Mouse (Mus musculus): ENCODE data around the gene Tmem164. TPM values are rescaled to one million over a fixed set of nuclear protein-coding genes. Genes with fewer than 3 reads are reported as not detected.

Gene Tmem164
- polyA plus RNA-seq, 1 experiment: 27.7 TPM

DNA sequence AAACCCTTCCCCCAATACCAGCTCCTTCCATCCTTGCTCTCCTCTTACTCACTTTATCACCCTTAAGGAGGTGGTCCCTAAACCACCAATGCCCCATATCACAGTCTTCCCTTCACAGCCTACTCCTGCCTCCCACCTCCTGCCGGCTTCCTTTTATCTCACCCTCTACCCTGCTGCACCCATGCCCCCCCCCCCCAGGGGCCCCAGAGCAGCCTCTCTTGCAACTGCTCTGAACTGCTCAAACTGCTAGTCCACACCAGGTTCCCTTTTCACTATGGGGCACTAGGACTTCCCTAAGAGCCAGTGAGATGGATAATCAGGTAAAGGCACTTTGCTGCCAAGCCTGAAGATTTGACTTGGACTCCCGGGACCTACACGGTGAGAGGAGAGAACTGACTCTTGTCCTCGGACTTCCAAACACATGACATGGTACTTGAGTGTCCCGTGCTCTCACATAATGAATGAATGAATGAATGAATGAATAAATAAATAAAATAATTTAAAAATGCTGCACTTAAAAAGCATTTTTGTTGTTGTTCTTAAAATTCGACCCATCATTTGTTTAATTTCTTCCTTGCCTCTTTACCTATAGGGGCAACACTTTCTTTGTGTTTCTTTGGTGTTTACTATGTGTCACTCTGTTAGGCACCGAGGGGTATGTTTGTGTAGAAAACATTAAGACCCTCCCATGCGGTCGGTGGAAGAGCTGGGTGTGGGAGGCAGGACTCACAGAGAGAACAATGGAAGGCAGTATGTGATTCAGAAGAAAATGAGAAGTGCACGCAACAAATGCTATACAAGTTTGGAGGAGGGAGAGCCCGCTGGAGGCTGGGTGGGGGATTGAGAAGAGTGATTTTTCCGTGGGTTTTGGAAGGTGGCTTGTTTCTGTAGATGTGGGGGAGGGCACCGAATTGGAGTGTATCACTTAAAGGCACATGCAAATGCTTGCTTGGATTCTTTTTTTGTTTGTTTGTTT lies 2.4 kb upstream of the Tmem164 start:
- DNase-seq (ENCODE audit: low read depth): no peak
- TF ChIP-seq POLR2A (IDR thresholded peaks at IDR 0.05; ENCODE audit: borderline replicate concordance, extremely low read depth, insufficient read depth, insufficient read length, poor library complexity, severe bottlenecking): no peak
- no peak for TF ChIP-seq CTCF (IDR thresholded peaks at IDR 0.05; ENCODE audit: borderline replicate concordance, extremely low read depth, insufficient read depth, insufficient read length)

DNA sequence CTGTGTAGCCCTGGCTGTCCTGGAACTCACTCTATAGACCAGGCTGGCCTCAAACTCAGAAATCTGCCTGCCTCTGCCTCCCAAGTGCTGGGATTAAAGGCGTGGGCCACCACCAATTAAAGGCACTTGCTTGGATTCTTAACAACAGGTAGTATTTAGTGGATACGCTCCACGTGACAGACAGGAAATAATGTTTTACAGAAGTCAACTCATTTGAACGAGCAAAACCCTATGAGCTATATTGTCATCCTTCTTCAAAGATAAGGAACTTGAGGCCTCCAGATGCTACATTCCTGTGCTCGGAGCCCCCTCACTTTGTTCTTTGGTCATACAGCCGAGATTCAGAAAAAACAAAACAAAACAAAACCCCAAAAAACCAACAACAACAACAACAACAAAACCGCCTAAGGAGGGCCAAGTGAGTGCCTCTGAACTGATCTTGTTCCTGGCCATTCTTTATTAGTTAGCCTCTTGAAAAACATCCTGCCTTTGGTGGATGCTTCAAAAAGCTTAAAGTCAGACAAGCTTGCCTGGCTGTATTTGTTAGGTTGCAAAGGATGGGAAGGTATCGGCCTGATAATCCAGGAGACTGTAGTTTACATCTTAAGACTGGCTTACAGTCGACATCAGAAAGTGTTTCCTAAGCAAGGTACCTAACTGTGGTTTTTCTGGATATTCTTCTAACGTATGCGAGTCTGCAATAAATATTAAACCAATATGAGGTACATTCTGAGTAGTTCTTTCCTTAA lies 1.5 kb upstream of the Tmem164 start:
- DNase-seq (ENCODE audit: low read depth): no peak
- TF ChIP-seq CTCF (IDR thresholded peaks at IDR 0.05; ENCODE audit: borderline replicate concordance, extremely low read depth, insufficient read depth, insufficient read length) (no peak), POLR2A (IDR thresholded peaks at IDR 0.05; ENCODE audit: borderline replicate concordance, extremely low read depth, insufficient read depth, insufficient read length, poor library complexity, severe bottlenecking) (no peak)

DNA sequence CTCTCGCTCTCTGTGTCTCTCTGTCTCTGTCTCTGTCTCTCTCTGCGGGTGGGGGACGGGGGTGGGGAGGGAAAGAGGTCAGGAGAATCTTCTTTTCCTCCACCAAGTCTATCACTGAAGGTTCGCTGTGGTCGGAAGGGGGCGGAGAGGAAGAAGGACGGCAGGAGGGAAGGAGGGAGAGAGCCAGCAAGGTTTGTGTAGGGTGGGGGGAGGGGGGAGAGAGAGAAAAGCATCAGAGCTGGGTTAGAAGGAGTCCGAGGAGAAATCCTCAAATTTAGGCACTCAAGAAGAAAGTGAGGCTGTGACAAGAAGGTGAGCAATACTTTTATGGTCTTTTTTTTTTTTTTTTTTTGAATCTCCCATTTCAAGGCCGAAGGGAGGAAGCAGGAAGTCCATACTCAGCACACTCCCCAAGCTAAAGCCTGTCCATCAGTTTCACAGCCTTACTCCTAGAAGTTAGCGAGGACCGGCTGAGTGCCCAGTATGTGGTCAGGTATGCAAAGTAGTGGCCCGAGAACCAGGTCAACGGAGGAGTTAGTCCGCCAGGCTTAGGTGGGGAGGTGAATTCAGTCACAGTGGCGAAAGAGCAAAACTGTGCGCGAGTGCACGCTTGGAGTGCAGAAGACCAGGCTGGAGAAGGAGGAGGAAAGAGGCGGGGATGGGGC lies 683 bp upstream of the Tmem164 start:
- no peak for TF ChIP-seq CTCF (IDR thresholded peaks at IDR 0.05; ENCODE audit: borderline replicate concordance, extremely low read depth, insufficient read depth, insufficient read length)
- TF ChIP-seq POLR2A (IDR thresholded peaks at IDR 0.05; ENCODE audit: borderline replicate concordance, extremely low read depth, insufficient read depth, insufficient read length, poor library complexity, severe bottlenecking): no peak
- peak; percentile 35 for DNase-seq (ENCODE audit: low read depth)

DNA sequence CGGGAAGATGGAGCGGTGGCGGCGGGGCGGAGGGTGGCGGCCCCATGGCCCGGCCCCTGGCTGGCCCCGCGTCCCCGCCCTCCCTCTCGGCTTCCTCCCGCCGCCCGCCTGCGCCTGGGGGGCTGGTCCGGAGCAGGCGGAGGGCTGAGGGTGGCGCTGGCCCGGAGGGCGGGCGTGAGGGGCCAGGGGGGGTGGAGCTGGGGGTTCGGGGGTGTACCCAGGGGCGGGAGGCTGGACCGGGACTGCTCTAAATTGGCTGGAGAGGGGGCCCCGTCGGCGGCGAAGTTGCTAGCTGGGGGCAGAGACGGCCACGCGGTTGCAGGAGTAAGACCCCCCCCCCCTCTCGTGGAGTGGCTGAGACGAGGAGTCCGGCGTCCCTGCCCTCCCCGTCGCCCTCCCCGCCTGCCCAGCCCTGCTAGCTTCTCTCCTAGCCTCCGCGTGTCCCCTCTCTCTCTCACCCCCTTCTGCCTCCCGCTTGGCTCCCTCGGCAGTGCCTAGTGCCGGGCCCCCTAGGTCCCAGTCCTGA lies 473 bp downstream of the Tmem164 start:
- peak; percentile 44 for DNase-seq (ENCODE audit: low read depth)
- TF ChIP-seq CTCF (IDR thresholded peaks at IDR 0.05; ENCODE audit: borderline replicate concordance, extremely low read depth, insufficient read depth, insufficient read length) (no peak), POLR2A (IDR thresholded peaks at IDR 0.05; ENCODE audit: borderline replicate concordance, extremely low read depth, insufficient read depth, insufficient read length, poor library complexity, severe bottlenecking) (no peak)

DNA sequence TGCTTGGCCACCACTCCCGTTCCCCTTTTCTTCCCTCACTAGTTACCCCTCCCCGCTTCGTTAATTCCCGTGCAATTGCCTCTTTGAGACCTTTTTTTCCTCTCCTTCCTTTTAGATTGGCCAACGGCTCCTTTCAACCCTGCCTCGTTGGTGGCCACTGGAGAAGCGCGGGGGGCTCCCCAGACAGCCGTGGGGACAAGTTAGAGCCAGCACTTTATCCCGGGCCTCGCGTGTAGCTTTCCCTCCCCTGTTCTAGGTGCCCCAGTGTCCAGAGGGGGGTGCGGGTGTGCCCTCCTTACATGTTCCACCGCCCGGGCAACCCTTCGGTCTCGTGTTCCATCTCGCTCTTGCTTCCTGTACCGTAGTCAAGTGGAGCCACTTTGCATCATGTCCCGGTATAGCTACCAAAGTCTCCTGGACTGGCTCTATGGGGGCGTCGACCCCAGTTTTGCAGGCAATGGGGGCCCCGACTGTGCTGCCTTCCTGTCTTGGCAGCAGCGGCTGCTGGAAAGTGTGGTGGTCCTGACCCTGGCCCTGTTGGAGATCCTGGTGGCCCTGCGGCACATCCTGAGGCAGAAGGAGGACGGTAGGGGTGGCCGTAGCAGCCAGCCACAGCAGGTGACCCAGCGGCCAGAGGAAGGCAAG lies 1.1 kb downstream of the Tmem164 start:
- DNase-seq (ENCODE audit: low read depth): peak; percentile 47
- TF ChIP-seq CTCF (IDR thresholded peaks at IDR 0.05; ENCODE audit: borderline replicate concordance, extremely low read depth, insufficient read depth, insufficient read length) (no peak), POLR2A (IDR thresholded peaks at IDR 0.05; ENCODE audit: borderline replicate concordance, extremely low read depth, insufficient read depth, insufficient read length, poor library complexity, severe bottlenecking) (no peak)

DNA sequence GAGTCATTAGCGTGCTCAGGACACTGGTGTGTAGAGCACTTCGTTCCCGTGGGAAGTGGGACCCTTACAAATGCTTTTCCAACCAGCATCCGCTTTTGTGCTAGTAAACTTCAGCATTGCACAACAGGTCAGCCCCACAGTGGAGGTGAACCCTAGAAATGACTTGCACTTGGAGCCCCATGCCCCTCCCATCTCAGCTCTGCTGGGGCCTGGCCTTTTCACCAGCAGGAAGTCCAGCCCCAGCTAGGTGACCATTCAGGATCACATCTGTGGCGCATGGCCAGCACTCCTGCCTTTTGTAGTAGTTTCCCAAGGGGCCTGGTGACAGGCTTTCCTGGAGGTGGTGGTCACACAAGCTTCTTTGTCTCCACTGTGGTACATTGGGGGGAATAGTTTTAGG lies 1.8 kb downstream of the Tmem164 start:
- no peak for DNase-seq (ENCODE audit: low read depth)
- TF ChIP-seq CTCF (IDR thresholded peaks at IDR 0.05; ENCODE audit: borderline replicate concordance, extremely low read depth, insufficient read depth, insufficient read length): no peak

DNA sequence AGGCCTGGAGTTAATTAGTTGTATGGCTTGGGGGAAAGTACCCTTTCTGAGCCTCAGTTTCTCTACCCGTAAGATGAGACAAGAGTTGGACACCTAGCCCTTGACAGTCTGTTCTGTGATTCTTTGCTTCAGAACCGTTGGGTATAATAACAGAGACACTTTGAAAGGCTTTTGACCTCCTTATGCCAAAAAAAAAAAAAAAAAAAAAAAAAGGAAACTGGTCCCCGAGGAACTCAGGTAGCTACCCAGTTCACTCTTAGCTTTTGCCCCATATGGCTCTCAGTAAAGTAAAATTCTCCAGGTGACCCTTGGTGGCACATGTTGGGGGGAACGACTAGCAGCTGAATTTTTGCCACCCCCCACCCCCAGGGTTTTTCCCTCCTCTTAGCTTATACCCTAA lies 3.5 kb downstream of the Tmem164 start:
- no peak for DNase-seq (ENCODE audit: low read depth)
- TF ChIP-seq CTCF (IDR thresholded peaks at IDR 0.05; ENCODE audit: borderline replicate concordance, extremely low read depth, insufficient read depth, insufficient read length) (no peak), POLR2A (IDR thresholded peaks at IDR 0.05; ENCODE audit: borderline replicate concordance, extremely low read depth, insufficient read depth, insufficient read length, poor library complexity, severe bottlenecking) (no peak)

DNA sequence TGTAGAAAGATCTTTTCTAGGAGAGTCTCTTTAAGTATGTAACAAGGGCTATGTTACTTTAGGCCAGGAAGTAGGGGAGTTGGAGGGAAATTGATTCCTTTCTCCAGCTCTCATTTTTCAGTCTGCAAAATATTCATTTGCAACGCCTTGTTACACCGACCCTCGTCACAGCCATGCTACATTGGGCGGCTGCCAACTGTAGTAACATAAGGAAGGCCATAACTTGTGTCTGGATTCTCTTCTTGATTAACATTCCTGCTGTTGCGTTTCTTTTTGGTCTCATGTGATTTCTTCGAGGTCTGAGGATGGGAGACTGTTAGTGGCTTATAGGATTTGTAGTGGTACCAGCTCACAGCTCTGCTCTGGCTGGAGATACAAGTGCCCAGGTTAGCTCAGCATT lies 4.5 kb downstream of the Tmem164 start:
- peak; percentile 63 for DNase-seq (ENCODE audit: low read depth)
- no peak for TF ChIP-seq POLR2A (IDR thresholded peaks at IDR 0.05; ENCODE audit: borderline replicate concordance, extremely low read depth, insufficient read depth, insufficient read length, poor library complexity, severe bottlenecking)

DNA sequence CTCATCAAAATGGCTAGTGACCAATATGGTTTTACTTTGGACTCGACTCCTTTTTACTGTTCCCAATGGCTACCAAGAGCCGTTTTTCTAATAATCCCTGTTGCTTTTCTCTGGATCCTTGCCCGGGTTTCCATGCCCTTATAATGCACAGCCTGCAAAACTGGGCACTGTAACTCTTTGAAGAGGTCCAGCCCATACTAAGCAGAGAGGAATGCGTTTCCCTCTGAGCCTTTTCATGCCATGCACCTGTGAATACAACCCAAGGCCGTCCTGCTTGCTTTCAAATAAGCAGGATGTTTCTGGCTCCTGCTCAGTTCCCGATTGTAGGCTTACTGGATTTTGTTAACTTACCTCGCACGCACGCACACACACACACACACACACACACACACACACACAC lies 7.3 kb downstream of the Tmem164 start:
- DNase-seq (ENCODE audit: low read depth): peak; percentile 61
- TF ChIP-seq CTCF (IDR thresholded peaks at IDR 0.05; ENCODE audit: borderline replicate concordance, extremely low read depth, insufficient read depth, insufficient read length) (no peak), POLR2A (IDR thresholded peaks at IDR 0.05; ENCODE audit: borderline replicate concordance, extremely low read depth, insufficient read depth, insufficient read length, poor library complexity, severe bottlenecking) (no peak)

DNA sequence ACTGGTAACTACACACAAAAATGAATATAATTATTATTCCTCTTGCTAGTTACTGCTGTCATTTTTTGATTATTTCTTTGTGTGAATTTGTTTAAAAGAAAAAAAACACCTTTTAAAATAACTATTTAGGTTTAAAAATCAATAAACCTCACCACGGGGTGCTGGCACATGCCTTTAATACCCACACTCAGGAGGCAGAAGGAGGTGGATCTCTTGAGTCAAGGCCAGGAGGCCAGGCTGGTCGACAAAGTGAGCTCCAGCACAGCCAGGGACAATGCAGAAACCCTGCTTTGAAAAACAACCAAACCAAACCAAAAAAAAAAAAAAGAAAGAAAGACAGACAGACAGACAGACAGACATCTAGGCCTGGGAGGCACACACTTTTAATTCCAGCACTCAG lies 12.1 kb downstream of the Tmem164 start:
- no peak for TF ChIP-seq CTCF (IDR thresholded peaks at IDR 0.05; ENCODE audit: borderline replicate concordance, extremely low read depth, insufficient read depth, insufficient read length)
- no peak for TF ChIP-seq POLR2A (IDR thresholded peaks at IDR 0.05; ENCODE audit: borderline replicate concordance, extremely low read depth, insufficient read depth, insufficient read length, poor library complexity, severe bottlenecking)

DNA sequence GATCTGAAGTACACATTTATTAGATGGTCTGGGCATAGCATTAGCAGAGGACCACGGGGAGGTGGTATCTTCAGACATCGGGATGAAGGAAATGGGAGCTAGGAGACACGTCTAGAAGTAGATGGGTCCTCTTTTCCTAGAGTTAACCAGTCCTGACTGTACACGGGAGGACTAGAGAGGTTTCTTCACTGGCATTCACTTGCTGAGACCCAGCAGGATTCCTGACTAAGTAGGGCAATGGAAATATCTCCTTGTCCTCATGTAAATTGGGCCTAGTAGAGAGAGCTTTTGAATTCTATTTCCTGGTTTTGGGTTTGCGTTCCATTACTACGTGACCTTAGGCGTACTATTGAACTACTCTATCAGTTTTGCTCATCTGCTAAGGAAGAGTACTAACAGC lies 13.1 kb downstream of the Tmem164 start:
- DNase-seq (ENCODE audit: low read depth): no peak

More for the DNA sequence above, 12.1 kb downstream of the Tmem164 start:
- DNase-seq (ENCODE audit: low read depth): no peak

More for the DNA sequence above, 13.1 kb downstream of the Tmem164 start:
- TF ChIP-seq CTCF (IDR thresholded peaks at IDR 0.05; ENCODE audit: borderline replicate concordance, extremely low read depth, insufficient read depth, insufficient read length) (no peak), POLR2A (IDR thresholded peaks at IDR 0.05; ENCODE audit: borderline replicate concordance, extremely low read depth, insufficient read depth, insufficient read length, poor library complexity, severe bottlenecking) (no peak)
